Mouse (Mus musculus) kidney, adult 18-20 months (tissue): ENCODE measurements at regions not wholly inside any gene's neighbourhood (a gene's known extent, or its start where the extent isn't known, plus 50 kb on each side); places are given as distances from the start of the nearest gene placed in this dataset.
A peak's percentile ranks its signal among the peaks of the same experiment; 100 is the strongest.

Source experiments
- DNase-seq: peaks from one replicate; pipeline ENCODE4 v3.0.0; 2021

- peak; percentile 18 for DNase-seq
Observed at GRCm38 (mm10) chr5:18916688-18917285, 310.0 kb upstream of the Magi2 start.

GRCm38 (mm10) chr5:18953875-18954474, 272.9 kb upstream of the Magi2 start:
- no peak for DNase-seq
